Mouse (Mus musculus): ENCODE data around the gene Themis2. TPM values are rescaled to one million over a fixed set of nuclear protein-coding genes. Genes with fewer than 3 reads are reported as not detected.

Themis2 gene
- polyA plus RNA-seq (2012; fragmentation: generic; extraction: Trizol): not detected
- long read RNA-seq, experiment 1: 0 reads
- long read RNA-seq, experiment 2: 0 reads

GRCm38 (mm10) chr4:132796196-132796886, at the start of gene Themis2:
TSS of gene Themis2 (minus strand) at chr4:132796387.
- Histone ChIP-seq H3K27me3 (ENCODE audit: control insufficient read depth, insufficient read depth, insufficient read length) (peaks cover 14% of the 10 kb centered on the region), H3ac (ENCODE audit: control insufficient read depth, insufficient read length, low read depth) (no peak within 1 kb of the TSS), H3K36me3 (ENCODE audit: control insufficient read depth, insufficient read depth) (no peaks in the 10 kb centered on the region), H3K79me2 (ENCODE audit: control insufficient read depth, insufficient read depth) (no peaks in the 10 kb centered on the region), H3K4me3 (ENCODE audit: insufficient read depth, poor library complexity, severe bottlenecking) (no peak within 1 kb of the TSS), H3K79me3 (ENCODE audit: low read depth) (no peaks in the 10 kb centered on the region)
- TF ChIP-seq CTCF (IDR thresholded peaks at IDR 0.05; ENCODE audit: control insufficient read depth, insufficient read depth, insufficient read length): no peak
- TF ChIP-seq FOSL1 (IDR thresholded peaks at IDR 0.05; ENCODE audit: insufficient read depth, low read length, poor library complexity, severe bottlenecking): no peak

GRCm38 (mm10) chr4:132843705-132844071, 47.5 kb upstream of the Themis2 start:
- no peak overlapping the region for H3ac ChIP-seq (ENCODE audit: control insufficient read depth, insufficient read length, low read depth)
- H3K4me3 ChIP-seq (ENCODE audit: insufficient read depth, poor library complexity, severe bottlenecking): no peak overlapping the region
- TF ChIP-seq CTCF (IDR thresholded peaks at IDR 0.05; ENCODE audit: control insufficient read depth, insufficient read depth, insufficient read length) (no peak), CEBPB (IDR thresholded peaks at IDR 0.05; ENCODE audit: low read depth) (no peak), MYOD1 (IDR thresholded peaks at IDR 0.05; ENCODE audit: control insufficient read depth, insufficient read length, low read depth) (no peak), USF1 (IDR thresholded peaks at IDR 0.05; ENCODE audit: low read depth) (no peak), MAX (IDR thresholded peaks at IDR 0.05) (no peak), MYOG (IDR thresholded peaks at IDR 0.05; ENCODE audit: control insufficient read depth, extremely low read depth, insufficient read length) (no peak), FOSL1 (IDR thresholded peaks at IDR 0.05; ENCODE audit: insufficient read depth, low read length, poor library complexity, severe bottlenecking) (no peak)
- peaks cover 42% of the 10 kb centered on the region for H3K79me2 ChIP-seq (ENCODE audit: control insufficient read depth, insufficient read depth)
- no peaks in the 10 kb centered on the region for H3K27me3 ChIP-seq (ENCODE audit: control insufficient read depth, insufficient read depth, insufficient read length)
- peaks cover 28% of the 10 kb centered on the region for H3K36me3 ChIP-seq (ENCODE audit: control insufficient read depth, insufficient read depth)
- H3K79me3 ChIP-seq (ENCODE audit: low read depth): peaks cover 41% of the 10 kb centered on the region

- H3K79me3 ChIP-seq (ENCODE audit: low read depth): peaks cover 45% of the 10 kb centered on the region
- peak within 1 kb of the TSS; percentile 95 for H3ac ChIP-seq (ENCODE audit: control insufficient read depth, insufficient read length, low read depth)
- H3K27me3 ChIP-seq (ENCODE audit: control insufficient read depth, insufficient read depth, insufficient read length): no peaks in the 10 kb centered on the region
- TF ChIP-seq MAX (IDR thresholded peaks at IDR 0.05) (peak; percentile 83), USF1 (IDR thresholded peaks at IDR 0.05; ENCODE audit: low read depth) (peak; percentile 62), CEBPB (IDR thresholded peaks at IDR 0.05; ENCODE audit: low read depth) (no peak), MYOG (IDR thresholded peaks at IDR 0.05; ENCODE audit: control insufficient read depth, extremely low read depth, insufficient read length) (no peak), FOSL1 (IDR thresholded peaks at IDR 0.05; ENCODE audit: insufficient read depth, low read length, poor library complexity, severe bottlenecking) (no peak), MYOD1 (IDR thresholded peaks at IDR 0.05; ENCODE audit: control insufficient read depth, insufficient read length, low read depth) (no peak), CTCF (IDR thresholded peaks at IDR 0.05; ENCODE audit: control insufficient read depth, insufficient read depth, insufficient read length) (no peak)
- H3K79me2 ChIP-seq (ENCODE audit: control insufficient read depth, insufficient read depth): peaks cover 48% of the 10 kb centered on the region
- H3K36me3 ChIP-seq (ENCODE audit: control insufficient read depth, insufficient read depth): peaks cover 33% of the 10 kb centered on the region
- peak within 1 kb of the TSS; percentile 93 for H3K4me3 ChIP-seq (ENCODE audit: insufficient read depth, poor library complexity, severe bottlenecking)
Measured at GRCm38 (mm10) chr4:132842970-132843704, 47.0 kb upstream of the Themis2 start, which contains the start of gene Ppp1r8. TSS of gene Ppp1r8 (minus strand) at chr4:132843169.

- Histone ChIP-seq H3K36me3 (ENCODE audit: control insufficient read depth, insufficient read depth) (peaks cover 37% of the 10 kb centered on the region), H3K27me3 (ENCODE audit: control insufficient read depth, insufficient read depth, insufficient read length) (no peaks in the 10 kb centered on the region), H3K4me3 (ENCODE audit: insufficient read depth, poor library complexity, severe bottlenecking) (peak overlapping the region; percentile 93), H3ac (ENCODE audit: control insufficient read depth, insufficient read length, low read depth) (peak overlapping the region; percentile 95), H3K79me2 (ENCODE audit: control insufficient read depth, insufficient read depth) (peaks cover 55% of the 10 kb centered on the region), H3K79me3 (ENCODE audit: low read depth) (peaks cover 52% of the 10 kb centered on the region)
- TF ChIP-seq CEBPB (IDR thresholded peaks at IDR 0.05; ENCODE audit: low read depth) (no peak), MYOD1 (IDR thresholded peaks at IDR 0.05; ENCODE audit: control insufficient read depth, insufficient read length, low read depth) (no peak), FOSL1 (IDR thresholded peaks at IDR 0.05; ENCODE audit: insufficient read depth, low read length, poor library complexity, severe bottlenecking) (no peak), MYOG (IDR thresholded peaks at IDR 0.05; ENCODE audit: control insufficient read depth, extremely low read depth, insufficient read length) (no peak), CTCF (IDR thresholded peaks at IDR 0.05; ENCODE audit: control insufficient read depth, insufficient read depth, insufficient read length) (no peak)
Measured at GRCm38 (mm10) chr4:132842281-132842906, 46.2 kb upstream of the Themis2 start.

GRCm38 (mm10) chr4:132841493-132841892, 45.3 kb upstream of the Themis2 start:
- H3K36me3 ChIP-seq (ENCODE audit: control insufficient read depth, insufficient read depth): peaks cover 46% of the 10 kb centered on the region
- peak overlapping the region; percentile 93 for H3K4me3 ChIP-seq (ENCODE audit: insufficient read depth, poor library complexity, severe bottlenecking)
- H3K79me2 ChIP-seq (ENCODE audit: control insufficient read depth, insufficient read depth): peaks cover 64% of the 10 kb centered on the region
- TF ChIP-seq USF1 (IDR thresholded peaks at IDR 0.05; ENCODE audit: low read depth) (no peak), CTCF (IDR thresholded peaks at IDR 0.05; ENCODE audit: control insufficient read depth, insufficient read depth, insufficient read length) (no peak), CEBPB (IDR thresholded peaks at IDR 0.05; ENCODE audit: low read depth) (no peak), MYOD1 (IDR thresholded peaks at IDR 0.05; ENCODE audit: control insufficient read depth, insufficient read length, low read depth) (no peak), MYOG (IDR thresholded peaks at IDR 0.05; ENCODE audit: control insufficient read depth, extremely low read depth, insufficient read length) (no peak), MAX (IDR thresholded peaks at IDR 0.05) (no peak), FOSL1 (IDR thresholded peaks at IDR 0.05; ENCODE audit: insufficient read depth, low read length, poor library complexity, severe bottlenecking) (no peak)
- H3K27me3 ChIP-seq (ENCODE audit: control insufficient read depth, insufficient read depth, insufficient read length): no peaks in the 10 kb centered on the region
- peak overlapping the region; percentile 95 for H3ac ChIP-seq (ENCODE audit: control insufficient read depth, insufficient read length, low read depth)
- H3K79me3 ChIP-seq (ENCODE audit: low read depth): peaks cover 59% of the 10 kb centered on the region

Data from C2C12 (cell line).